Mouse (Mus musculus) left cerebral cortex, postnatal 10 days (tissue): ENCODE results near the gene Dnah8. TPM values are rescaled to one million over a fixed set of nuclear protein-coding genes. Genes with fewer than 3 reads are reported as not detected.
A peak's percentile ranks its signal among the peaks of the same experiment; 100 is the strongest.
"Not testable (repeated sequence)": the region's sequence is repeated elsewhere in the genome, so short reads cannot be mapped to it uniquely, and the experiment has no call there.

ENCODE experiments used
- DNase-seq, 2 experiments: peaks; one replicate each; pipeline ENCODE4 v3.0.0; 2021 to 2022; ENCODE audit warnings: low spot score in 2 of 2, mixed read lengths in 1 of 2; ENCODE audit errors: extremely low spot score in 1 of 2
- intact Hi-C: fragments of 180-260 bp; cut with DNase I; formaldehyde crosslinking; loops from one replicate; pipeline ENCODE4 v1.15.1; 2025
- total RNA-seq, 2 experiments: library from RNA; stranded (reverse); gene quantifications; 2 replicates each; pipeline ENCODE4 v1.2.3; 2021

The Dnah8 gene
- total RNA-seq, result 1 to 10 TPM; 1.4 to 4.6 TPM

DNA sequence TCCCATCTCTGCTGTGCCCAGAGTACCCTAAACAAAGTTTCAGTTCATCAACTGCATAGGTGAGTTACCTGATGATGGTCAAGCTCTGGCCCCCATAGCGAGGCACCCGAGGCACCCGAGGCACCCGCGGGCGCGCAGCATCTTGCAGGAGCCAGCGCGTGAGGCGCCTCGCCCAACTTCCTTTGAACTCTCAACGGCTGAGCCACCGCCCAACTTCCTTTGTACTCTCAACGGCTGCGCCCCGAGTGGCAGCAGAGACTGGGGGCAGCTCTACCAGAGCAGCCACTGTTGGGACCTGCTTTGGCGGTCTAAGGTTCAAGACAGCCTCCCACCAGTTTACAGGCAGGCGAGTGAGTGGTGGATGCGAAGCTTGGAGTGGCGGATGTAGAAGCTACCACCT is at the start of gene Dnah8:
Gene Dnah8, plus strand, starts transcription at position 223 of the 400 bp plus-strand sequence.
- intact Hi-C loops, DNase-seq: not testable (repeated sequence)

DNA sequence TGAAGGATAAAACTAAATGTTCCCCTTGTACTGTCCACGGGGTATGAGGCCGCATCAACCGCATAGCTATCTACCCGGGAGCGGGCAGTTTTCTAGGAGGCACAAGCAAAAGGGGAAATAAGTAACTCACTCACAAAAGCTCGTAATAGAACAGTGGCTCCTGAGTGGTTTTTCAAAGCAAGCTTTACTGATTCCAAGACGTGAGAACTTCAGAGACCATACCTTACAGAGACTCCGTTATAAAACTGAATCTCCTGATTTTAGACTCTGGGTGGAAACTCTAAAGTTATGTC is 49.4 kb upstream of the Dnah8 start:
- intact Hi-C loops, result no loop called here
- no peak for DNase-seq

- DNase-seq, result peak in 1 of 2 experiments; percentile 50
- intact Hi-C loops, result no loop called here
These were observed 48.8 kb upstream of the Dnah8 start for GRCm38 (mm10) chr17:30575121-30575904.

DNA sequence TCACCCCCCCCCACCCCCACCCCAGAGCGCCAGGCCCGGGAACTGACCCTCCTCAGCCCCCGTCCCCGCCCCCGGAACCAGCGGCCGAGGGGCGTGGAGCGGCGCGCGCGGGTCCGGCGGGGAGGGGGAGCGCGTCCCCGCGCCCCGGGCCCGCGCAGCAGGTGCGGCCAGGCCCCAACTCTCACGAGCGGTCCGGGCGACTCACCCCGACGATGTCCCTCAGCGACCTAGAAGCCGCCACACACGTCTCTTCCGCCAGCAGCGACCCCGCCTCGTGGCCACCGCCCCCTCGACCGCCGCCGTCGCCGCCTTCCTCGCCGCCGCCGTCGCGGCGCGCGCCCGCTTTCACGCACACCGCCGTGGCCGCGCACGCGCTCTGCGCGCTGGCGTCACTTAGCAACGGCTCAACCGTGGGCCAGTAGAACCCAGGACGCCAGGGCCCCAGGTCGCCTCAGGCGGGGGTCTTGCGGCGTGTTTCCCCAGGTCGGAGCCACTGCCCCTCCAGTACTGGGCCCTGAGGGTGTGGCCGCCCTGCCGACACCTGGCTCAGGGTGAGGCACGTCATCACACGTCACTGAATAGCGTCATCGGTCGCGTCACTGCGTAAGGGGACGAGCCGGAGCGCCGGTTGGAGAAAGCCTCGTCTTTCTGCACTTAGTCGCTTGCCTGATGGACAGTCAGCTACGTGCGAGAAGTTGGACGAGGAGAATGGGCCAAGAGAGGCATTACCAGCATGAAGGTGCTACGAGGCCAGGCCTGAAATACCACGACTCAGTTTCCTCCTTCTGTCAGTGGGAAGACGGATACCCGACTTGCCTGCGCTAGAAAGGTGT is 48.0 kb upstream of the Dnah8 start, which contains the start of gene Btbd9:
Gene Btbd9, minus strand, starts transcription at position 548 of the 833 bp plus-strand sequence.
- DNase-seq, result peak; percentile 92 to 95
- intact Hi-C loops, result no loop called here

DNA sequence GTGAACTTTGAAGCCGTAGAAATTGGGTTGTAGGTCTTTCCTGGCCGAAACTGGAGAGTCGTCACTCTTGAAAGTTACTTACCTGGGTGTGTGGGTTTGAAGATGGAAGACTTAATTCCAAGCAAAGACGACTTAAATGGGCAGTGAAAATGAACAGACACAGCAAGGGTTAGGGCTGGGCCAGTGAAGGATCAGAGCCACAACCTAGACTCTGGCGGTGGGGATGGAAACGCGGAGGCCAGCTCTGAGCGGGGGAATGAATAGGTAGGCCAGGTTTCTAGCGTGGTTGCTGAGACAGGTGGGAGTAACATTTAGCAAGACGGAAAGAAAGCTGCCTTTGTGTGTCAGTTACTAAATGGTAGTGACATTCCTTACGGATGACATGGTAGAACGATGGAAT is 47.2 kb upstream of the Dnah8 start:
- intact Hi-C loops, result no loop called here
- DNase-seq, result no peak

DNA sequence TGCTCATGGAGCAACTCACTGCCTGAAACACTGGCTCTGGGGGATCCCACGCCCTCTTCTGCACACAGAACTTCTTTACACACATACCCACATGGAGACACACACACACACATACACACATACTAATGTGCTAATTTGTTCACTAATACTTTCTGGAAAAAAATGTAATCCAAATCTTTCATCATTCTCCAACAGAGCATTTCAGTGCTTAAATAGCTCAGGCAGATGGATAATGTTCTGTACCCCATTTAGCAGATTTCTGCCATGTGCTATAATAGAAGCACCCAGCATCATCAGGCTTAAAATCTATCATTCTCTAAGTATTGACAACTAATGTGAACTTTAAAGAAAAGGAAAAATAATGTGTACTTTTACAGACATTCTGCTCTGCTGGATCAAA is 43.4 kb upstream of the Dnah8 start:
- intact Hi-C loops, result no loop called here
- no peak for DNase-seq

- no peak for DNase-seq
- intact Hi-C loops, result no loop called here
These were observed 43.0 kb upstream of the Dnah8 start for GRCm38 (mm10) chr17:30581201-30581600.

DNA sequence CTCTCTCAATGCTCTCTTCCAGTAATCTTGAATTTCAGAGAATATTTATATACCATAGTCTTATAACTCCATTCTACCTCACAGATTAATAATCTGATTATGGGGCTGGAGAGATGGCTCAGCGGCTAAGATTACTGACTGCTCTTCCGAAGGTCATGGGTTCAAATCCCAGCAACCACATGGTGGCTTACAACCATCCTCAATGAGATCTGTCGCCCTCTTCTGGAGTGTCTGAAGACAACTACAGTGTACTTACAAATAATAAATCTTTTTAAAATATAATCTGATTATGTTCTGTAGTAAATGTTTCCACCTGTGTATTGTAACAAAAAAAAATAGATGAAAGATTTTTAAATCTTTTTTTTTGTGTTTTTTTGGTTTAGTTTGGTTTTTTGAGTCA is 41.8 kb upstream of the Dnah8 start:
- DNase-seq, result no peak
- intact Hi-C loops, result no loop called here

- intact Hi-C loops, result no loop called here
- DNase-seq, result no peak
These were observed 40.7 kb upstream of the Dnah8 start for GRCm38 (mm10) chr17:30583258-30584001.

DNA sequence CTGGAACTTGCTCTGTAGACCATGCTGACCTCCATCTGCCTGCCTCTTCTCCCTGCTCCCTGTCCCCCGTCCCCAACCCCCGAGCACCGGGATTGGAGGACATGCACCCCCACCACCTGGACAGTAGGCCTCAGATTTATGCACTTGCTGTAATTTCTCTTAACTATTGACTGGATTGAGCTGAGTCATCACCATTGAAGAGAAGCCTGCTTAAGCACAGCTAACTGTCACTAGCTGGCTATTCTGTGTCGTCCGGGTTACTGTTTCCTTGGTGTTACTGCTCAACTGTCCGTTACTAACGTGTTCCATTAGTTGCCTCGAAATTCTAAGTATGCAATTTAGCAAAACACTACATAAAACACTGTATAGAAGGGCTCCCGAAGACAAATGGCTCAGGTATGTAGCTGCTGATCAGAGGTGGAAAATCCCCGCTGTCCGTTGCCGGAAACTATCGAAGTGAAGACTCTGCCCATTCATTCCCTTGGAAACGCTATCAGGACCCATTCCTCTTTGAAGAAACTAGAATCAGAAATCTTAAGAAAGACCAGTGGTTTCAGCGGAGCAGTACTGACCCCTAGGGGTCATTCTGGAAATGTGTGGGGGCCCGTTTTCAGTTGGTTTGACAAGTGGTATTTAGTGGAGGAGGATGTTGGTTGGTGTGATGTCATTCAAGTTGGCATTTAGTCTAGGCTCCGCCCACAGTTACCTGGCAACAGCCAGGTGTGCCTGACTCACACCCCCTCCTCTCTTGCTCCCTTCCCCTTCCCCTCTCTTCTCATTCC is 33.5 kb upstream of the Dnah8 start:
- peak; percentile 65 to 71 for DNase-seq
- intact Hi-C loops, result no loop called here

- intact Hi-C loops, result no loop called here
- DNase-seq, result no peak
These were observed 29.7 kb upstream of the Dnah8 start for GRCm38 (mm10) chr17:30594407-30594806.

DNA sequence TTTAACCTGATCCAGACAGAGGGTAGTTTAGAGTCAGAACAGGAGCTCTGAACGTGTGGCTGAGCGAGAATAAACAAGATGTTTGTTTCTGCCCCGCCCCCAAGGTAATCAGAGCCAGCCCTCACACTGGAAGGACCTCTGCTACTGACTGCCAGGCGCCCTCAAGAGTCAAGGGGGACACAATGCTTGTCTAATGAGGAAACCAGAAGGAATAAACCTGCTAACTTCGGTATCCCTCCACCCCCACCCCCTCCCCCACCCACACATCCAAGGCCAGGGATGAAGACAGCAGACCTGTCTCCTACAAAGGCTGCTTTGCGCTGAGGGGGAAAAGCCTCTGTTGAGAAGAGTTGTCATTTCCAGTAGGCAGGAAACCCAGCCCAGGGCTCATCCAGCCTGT is 29.3 kb upstream of the Dnah8 start:
- DNase-seq, result no peak
- intact Hi-C loops, result no loop called here

DNA sequence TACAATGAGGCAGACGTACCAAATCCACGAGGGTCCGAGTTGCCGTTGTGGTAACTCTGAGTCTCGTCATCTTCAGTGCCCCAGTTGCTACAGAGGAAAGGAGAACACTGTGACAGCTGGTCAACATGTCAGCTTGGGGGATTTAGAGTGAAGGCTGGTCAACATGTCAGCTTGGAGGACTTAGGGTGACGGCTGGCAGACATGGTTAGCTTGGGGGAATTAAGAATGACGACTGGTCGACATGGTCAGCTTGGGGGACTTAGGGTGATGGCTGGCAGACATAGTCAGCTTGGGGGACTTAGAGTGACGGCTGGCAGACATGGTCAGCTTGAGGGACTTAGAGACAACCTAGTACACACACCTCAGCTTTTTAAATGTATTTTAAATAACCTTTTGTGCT is 26.4 kb upstream of the Dnah8 start:
- DNase-seq, result no peak
- intact Hi-C loops, result no loop called here

- intact Hi-C loops, result no loop called here
These were observed 25.9 kb upstream of the Dnah8 start for GRCm38 (mm10) chr17:30598300-30598699.

DNA sequence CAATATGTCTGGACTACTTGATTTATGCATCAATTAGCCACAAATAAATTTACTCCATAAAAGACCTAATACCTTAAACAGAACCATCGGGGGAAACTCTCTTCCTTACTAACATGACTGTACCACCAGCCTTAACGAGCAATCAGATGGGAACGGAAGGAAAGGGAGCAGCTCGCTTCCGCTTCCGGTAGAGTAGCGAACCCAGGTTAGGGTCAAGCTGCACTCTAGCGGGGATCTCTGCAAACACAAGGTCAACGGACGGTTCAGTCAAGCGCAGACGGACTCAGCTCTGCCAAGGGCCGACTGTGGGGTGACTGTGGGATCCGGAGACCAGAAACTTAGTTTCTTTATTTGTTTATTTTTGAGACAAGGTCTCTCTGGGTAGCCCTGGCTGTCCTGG is 22.0 kb upstream of the Dnah8 start:
- intact Hi-C loops, result no loop called here
- DNase-seq, result no peak

More at GRCm38 (mm10) chr17:30598300-30598699, 25.9 kb upstream of the Dnah8 start:
- no peak for DNase-seq

DNA sequence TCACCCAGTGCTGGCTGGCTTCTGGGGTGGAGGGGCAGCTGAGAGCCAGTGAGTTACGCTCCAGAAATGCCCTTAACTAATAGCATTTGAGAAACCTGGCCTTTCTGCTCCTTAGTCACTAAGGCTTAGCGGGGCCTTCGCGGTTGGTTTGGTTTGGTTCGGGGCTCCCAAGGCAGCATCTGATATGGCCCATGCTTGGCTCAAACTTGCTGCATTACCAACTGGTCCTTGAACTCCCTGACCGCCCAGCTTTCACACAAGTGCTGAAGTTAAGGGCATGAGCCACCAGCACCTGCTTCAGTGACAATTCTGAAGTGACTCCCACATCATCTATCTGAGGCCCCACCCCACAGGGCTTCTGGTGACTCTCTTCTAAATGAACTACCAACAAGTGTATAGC is 19.9 kb upstream of the Dnah8 start:
- no peak for DNase-seq
- intact Hi-C loops, result no loop called here

- intact Hi-C loops, result no loop called here
- no peak for DNase-seq
These were observed 19.2 kb upstream of the Dnah8 start for GRCm38 (mm10) chr17:30605001-30605400.

GRCm38 (mm10) chr17:30606206-30606605 is 17.9 kb upstream of the Dnah8 start:
- intact Hi-C loops, result no loop called here
- DNase-seq, result no peak

GRCm38 (mm10) chr17:30606634-30607081 is 17.5 kb upstream of the Dnah8 start:
- DNase-seq, result no peak
- intact Hi-C loops, result no loop called here
